Mouse (Mus musculus): Measurements from ENCODE around the gene Mbtps1. TPM values are rescaled to one million over a fixed set of nuclear protein-coding genes. Genes with fewer than 3 reads are reported as not detected.

Gene Mbtps1
- polyA plus RNA-seq, 1 experiment from 2014 or later: 110 TPM

GRCm38 (mm10) chr8:119557132-119557531, 1.4 kb downstream of the Mbtps1 start:
- Histone ChIP-seq H3K4me2 (replicated peaks) (peak overlapping the region; percentile 83), H3K27ac (replicated peaks) (no peak overlapping the region), H3K4me1 (peaks cover 21% of the 10 kb centered on the region), H3K9me3 (no peaks in the 10 kb centered on the region), H3K27me3 (no peaks in the 10 kb centered on the region), H3K9ac (replicated peaks) (peak overlapping the region; percentile 90; the same call in 1 of the 2 replicates), H3K36me3 (peaks cover 6% of the 10 kb centered on the region), H3K4me3 (peak overlapping the region; percentile 89)
- 74% methylated on average over 6 of the region's 9 CpGs for WGBS
- no peak for ATAC-seq (ENCODE audit: low FRiP score, low read depth)

- Histone ChIP-seq H3K27me3 (no peaks in the 10 kb centered on the region), H3K4me1 (peaks cover 21% of the 10 kb centered on the region), H3K36me3 (no peaks in the 10 kb centered on the region; the same call in 1 of the 2 replicates), H3K9me3 (no peaks in the 10 kb centered on the region), H3K9ac (replicated peaks) (no peak overlapping the region), H3K27ac (replicated peaks) (no peak overlapping the region), H3K4me3 (no peak overlapping the region), H3K4me2 (replicated peaks) (no peak overlapping the region)
- no peak for ATAC-seq (ENCODE audit: low FRiP score, low read depth)
- 91% methylated on average over 6 of the region's 6 CpGs for WGBS
These were observed 2.7 kb downstream of the Mbtps1 start for GRCm38 (mm10) chr8:119555861-119556260.

GRCm38 (mm10) chr8:119552967-119553366, 5.6 kb downstream of the Mbtps1 start:
- ATAC-seq (ENCODE audit: low FRiP score, low read depth): no peak
- Histone ChIP-seq H3K4me1 (peaks cover 19% of the 10 kb centered on the region), H3K27me3 (no peaks in the 10 kb centered on the region), H3K36me3 (no peaks in the 10 kb centered on the region), H3K4me2 (replicated peaks) (no peak overlapping the region), H3K27ac (replicated peaks) (no peak overlapping the region), H3K9ac (replicated peaks) (no peak overlapping the region), H3K9me3 (no peaks in the 10 kb centered on the region), H3K4me3 (no peak overlapping the region)
- 56% methylated on average over 2 of the region's 2 CpGs for WGBS

DNA sequence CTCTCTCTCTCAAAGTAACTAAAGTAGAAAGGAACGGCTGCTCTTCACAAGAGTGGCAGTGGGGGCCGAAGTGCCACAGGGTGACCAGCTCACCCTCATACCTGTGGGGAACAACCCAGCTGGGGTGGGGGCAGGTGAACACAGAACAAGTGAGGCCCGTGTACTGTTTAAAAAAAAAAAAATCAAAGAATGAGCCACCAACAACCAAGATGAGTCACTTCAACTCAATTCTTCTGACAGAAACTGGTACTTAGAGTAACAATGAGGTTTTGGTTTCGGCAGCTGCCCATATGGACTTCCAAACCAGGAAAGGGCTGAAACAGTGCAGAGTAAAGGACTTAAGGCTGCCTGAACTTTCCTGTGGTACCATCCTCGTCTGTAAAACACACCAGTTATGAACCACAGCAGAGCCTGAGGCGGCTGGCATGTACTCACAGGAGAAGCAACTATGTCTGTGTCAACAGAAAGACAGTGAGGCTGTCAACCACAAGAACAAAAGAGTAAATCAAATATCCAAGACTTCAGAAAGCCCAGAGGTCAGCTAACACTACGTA, 9.9 kb downstream of the Mbtps1 start:
- WGBS: 83% methylated on average over 7 of the region's 7 CpGs
- H3K4me1 ChIP-seq: no peaks in the 10 kb centered on the region; the same call in 1 of the 2 replicates
- ATAC-seq (ENCODE audit: low FRiP score, low read depth): no peak

DNA sequence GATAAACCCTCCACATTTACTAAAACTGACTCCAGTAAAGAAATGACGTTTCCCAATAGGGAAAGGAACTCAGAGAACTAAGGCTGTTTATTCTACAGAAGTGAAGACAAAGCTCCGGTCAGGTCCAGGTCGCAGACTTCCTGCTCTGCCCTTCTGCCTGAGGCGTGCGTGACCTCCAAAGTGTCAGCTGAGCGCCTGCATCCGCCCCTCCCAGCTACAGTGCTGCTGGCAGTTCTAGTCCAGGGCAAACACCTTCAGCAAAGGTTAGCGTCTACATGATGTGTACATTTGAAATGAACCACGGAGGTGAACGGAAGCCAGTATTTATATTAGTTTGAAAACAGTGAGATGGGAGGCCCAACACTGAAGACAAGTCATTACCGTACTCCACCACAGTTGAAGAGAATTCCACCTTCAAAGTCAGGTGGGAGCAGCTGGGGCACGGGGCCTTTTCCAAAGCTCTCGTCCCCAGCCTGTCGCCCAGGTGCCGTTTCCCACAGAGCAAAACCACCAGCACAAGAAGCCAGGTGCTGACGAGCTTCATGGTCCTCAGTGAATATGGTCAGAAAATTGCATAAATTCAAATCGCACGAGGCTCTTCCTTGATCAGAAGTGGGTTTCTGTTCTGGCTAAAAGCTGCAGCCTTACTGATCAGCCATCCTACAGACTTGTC, 11.4 kb downstream of the Mbtps1 start:
- Histone ChIP-seq H3K9me3 (no peaks in the 10 kb centered on the region), H3K4me1 (no peaks in the 10 kb centered on the region; the same call in 1 of the 2 replicates), H3K4me3 (no peak overlapping the region), H3K36me3 (peaks cover 49% of the 10 kb centered on the region), H3K27ac (replicated peaks) (no peak overlapping the region), H3K27me3 (no peaks in the 10 kb centered on the region), H3K4me2 (replicated peaks) (no peak overlapping the region), H3K9ac (replicated peaks) (no peak overlapping the region)
- 93% methylated on average over 18 of the region's 18 CpGs for WGBS
- no peak for ATAC-seq (ENCODE audit: low FRiP score, low read depth)

More for the DNA sequence above, 9.9 kb downstream of the Mbtps1 start:
- peaks cover 37% of the 10 kb centered on the region for H3K36me3 ChIP-seq
- no peaks in the 10 kb centered on the region for H3K27me3 ChIP-seq
- no peaks in the 10 kb centered on the region for H3K9me3 ChIP-seq
- no peak overlapping the region for H3K4me2 ChIP-seq (replicated peaks)
- H3K4me3 ChIP-seq: no peak overlapping the region
- H3K9ac ChIP-seq (replicated peaks): no peak overlapping the region
- H3K27ac ChIP-seq (replicated peaks): no peak overlapping the region

DNA sequence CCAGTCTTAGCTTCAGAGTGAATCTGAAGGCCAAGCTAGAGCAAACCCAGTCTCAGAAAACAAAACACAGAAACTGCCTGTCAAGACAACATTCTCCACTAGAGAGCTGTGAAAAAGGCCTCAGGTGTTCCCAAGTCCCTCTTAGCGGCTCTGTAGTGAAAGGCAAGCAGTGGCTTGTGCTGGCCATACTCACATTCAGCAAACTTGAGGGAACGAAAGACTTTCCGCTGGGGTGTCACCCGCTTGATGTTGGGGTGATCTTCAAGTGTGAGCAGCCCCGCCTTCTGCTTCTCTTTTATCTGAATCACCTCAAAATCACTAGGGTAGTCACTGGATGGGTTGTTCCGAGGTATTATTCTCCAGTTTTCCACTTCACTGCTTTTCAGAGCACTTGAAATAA, 12.7 kb downstream of the Mbtps1 start:
- Histone ChIP-seq H3K27ac (replicated peaks) (no peak overlapping the region), H3K36me3 (peaks cover 62% of the 10 kb centered on the region), H3K9ac (replicated peaks) (no peak overlapping the region), H3K4me2 (replicated peaks) (no peak overlapping the region), H3K27me3 (no peaks in the 10 kb centered on the region), H3K4me3 (no peak overlapping the region), H3K9me3 (no peaks in the 10 kb centered on the region), H3K4me1 (no peaks in the 10 kb centered on the region; the same call in 1 of the 2 replicates)
- no peak for ATAC-seq (ENCODE audit: low FRiP score, low read depth)
- 95% methylated on average over 6 of the region's 6 CpGs for WGBS

DNA sequence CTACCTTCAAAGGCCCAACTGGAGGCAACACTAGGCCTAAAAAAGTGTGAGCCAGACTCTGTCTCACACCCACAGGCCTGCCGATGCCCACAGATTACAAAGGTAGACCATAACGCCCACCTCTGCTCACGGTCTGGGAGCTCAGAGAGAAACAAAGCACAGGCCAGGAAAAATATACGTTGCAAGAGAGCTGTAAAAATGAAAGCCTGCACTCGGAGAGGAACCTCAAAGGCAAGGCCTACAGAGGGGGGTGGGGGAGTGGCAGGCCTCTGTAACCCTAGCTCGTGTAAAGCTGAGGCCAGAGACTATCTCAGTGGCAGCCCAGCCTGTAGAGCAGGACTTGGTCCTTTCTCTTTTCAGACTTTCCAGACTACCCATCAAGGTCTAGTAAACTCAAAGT, 13.4 kb downstream of the Mbtps1 start:
- ATAC-seq (ENCODE audit: low FRiP score, low read depth): no peak
- Histone ChIP-seq H3K27me3 (no peaks in the 10 kb centered on the region), H3K9ac (replicated peaks) (no peak overlapping the region), H3K9me3 (no peaks in the 10 kb centered on the region), H3K4me1 (no peaks in the 10 kb centered on the region; the same call in 1 of the 2 replicates), H3K4me2 (replicated peaks) (no peak overlapping the region), H3K4me3 (no peak overlapping the region), H3K36me3 (peaks cover 69% of the 10 kb centered on the region), H3K27ac (replicated peaks) (no peak overlapping the region)
- 86% methylated on average over 6 of the region's 6 CpGs for WGBS

DNA sequence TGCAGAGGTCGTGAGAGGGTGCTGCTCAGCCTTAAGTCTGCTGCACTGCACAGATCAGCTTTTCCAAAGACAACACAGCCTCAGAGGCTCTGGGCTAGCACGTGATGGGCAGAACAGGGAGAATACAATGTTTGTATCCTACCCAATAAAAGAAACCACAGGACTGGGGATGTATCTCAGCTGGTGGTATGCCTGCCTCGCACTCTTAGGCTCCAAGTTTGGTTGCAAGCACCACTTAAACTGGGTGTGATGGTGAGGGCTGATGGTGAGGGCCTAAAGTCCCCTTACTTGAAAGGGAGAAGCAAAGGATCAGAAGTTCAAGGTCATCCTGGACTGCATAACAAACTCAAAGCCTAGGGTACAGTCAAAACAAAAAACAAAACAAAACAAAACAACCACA, 13.9 kb downstream of the Mbtps1 start:
- H3K9me3 ChIP-seq: no peaks in the 10 kb centered on the region
- H3K4me2 ChIP-seq (replicated peaks): no peak overlapping the region
- no peak overlapping the region for H3K9ac ChIP-seq (replicated peaks)
- H3K4me1 ChIP-seq: no peaks in the 10 kb centered on the region; the same call in 1 of the 2 replicates
- H3K27ac ChIP-seq (replicated peaks): no peak overlapping the region
- ATAC-seq (ENCODE audit: low FRiP score, low read depth): no peak
- 89% methylated on average over 3 of the region's 3 CpGs for WGBS
- H3K27me3 ChIP-seq: no peaks in the 10 kb centered on the region
- H3K36me3 ChIP-seq: peaks cover 74% of the 10 kb centered on the region
- no peak overlapping the region for H3K4me3 ChIP-seq

GRCm38 (mm10) chr8:119531973-119532372, 26.6 kb downstream of the Mbtps1 start:
- Histone ChIP-seq H3K9me3 (no peaks in the 10 kb centered on the region), H3K4me2 (replicated peaks) (no peak overlapping the region), H3K9ac (replicated peaks) (no peak overlapping the region), H3K4me1 (peaks cover 7% of the 10 kb centered on the region; the same call in 1 of the 2 replicates), H3K36me3 (peaks cover 86% of the 10 kb centered on the region), H3K4me3 (no peak overlapping the region), H3K27ac (replicated peaks) (no peak overlapping the region), H3K27me3 (no peaks in the 10 kb centered on the region)
- ATAC-seq (ENCODE audit: low FRiP score, low read depth): no peak
- WGBS: 92% methylated on average over 9 of the region's 9 CpGs

- Histone ChIP-seq H3K9ac (replicated peaks) (no peak overlapping the region), H3K4me1 (peaks cover 7% of the 10 kb centered on the region; the same call in 1 of the 2 replicates), H3K9me3 (no peaks in the 10 kb centered on the region), H3K27me3 (no peaks in the 10 kb centered on the region), H3K4me2 (replicated peaks) (no peak overlapping the region), H3K36me3 (peaks cover 83% of the 10 kb centered on the region), H3K4me3 (no peak overlapping the region), H3K27ac (replicated peaks) (no peak overlapping the region)
- WGBS: 93% methylated on average over 3 of the region's 3 CpGs
- ATAC-seq (ENCODE audit: low FRiP score, low read depth): no peak
These were observed 27.1 kb downstream of the Mbtps1 start for GRCm38 (mm10) chr8:119531397-119531796.

GRCm38 (mm10) chr8:119530937-119531336, 27.6 kb downstream of the Mbtps1 start:
- H3K4me1 ChIP-seq: peaks cover 7% of the 10 kb centered on the region; the same call in 1 of the 2 replicates
- no peak for ATAC-seq (ENCODE audit: low FRiP score, low read depth)
- no peak overlapping the region for H3K4me2 ChIP-seq (replicated peaks)
- no peak overlapping the region for H3K27ac ChIP-seq (replicated peaks)
- no peak overlapping the region for H3K9ac ChIP-seq (replicated peaks)
- 91% methylated on average over 6 of the region's 6 CpGs for WGBS
- H3K9me3 ChIP-seq: no peaks in the 10 kb centered on the region
- no peaks in the 10 kb centered on the region for H3K27me3 ChIP-seq
- no peak overlapping the region for H3K4me3 ChIP-seq
- peaks cover 78% of the 10 kb centered on the region for H3K36me3 ChIP-seq

DNA sequence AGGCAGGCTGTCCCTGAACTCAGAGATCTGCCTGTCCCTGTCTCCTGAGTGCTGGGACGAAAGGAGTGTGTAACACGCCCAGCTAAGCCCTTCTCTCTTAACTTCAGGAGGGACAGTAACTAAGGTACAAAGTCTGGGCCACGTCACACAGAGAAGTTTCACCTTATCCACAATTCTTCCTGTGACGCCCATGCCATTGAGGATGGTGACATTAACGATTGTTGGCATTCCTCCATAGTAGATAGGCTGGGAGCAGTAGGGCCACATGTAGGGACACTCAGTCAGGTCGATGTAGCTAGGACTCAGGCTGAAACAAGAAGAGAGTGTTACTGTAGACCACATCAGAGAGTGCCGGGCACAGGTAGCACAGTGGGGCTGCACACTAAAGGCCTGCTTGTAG, 29.8 kb downstream of the Mbtps1 start:
- no peaks in the 10 kb centered on the region for H3K4me1 ChIP-seq
- no peak for ATAC-seq (ENCODE audit: low FRiP score, low read depth)
- H3K27me3 ChIP-seq: no peaks in the 10 kb centered on the region
- WGBS: 94% methylated on average over 7 of the region's 7 CpGs
- no peak overlapping the region for H3K27ac ChIP-seq (replicated peaks)
- H3K9ac ChIP-seq (replicated peaks): no peak overlapping the region
- H3K4me3 ChIP-seq: no peak overlapping the region
- no peak overlapping the region for H3K4me2 ChIP-seq (replicated peaks)
- peaks cover 88% of the 10 kb centered on the region for H3K36me3 ChIP-seq
- H3K9me3 ChIP-seq: no peaks in the 10 kb centered on the region

All from midbrain, embryonic 12.5 days (tissue).